Mouse (Mus musculus): ENCODE measurements around the gene Acat1.

The Acat1 gene

DNA sequence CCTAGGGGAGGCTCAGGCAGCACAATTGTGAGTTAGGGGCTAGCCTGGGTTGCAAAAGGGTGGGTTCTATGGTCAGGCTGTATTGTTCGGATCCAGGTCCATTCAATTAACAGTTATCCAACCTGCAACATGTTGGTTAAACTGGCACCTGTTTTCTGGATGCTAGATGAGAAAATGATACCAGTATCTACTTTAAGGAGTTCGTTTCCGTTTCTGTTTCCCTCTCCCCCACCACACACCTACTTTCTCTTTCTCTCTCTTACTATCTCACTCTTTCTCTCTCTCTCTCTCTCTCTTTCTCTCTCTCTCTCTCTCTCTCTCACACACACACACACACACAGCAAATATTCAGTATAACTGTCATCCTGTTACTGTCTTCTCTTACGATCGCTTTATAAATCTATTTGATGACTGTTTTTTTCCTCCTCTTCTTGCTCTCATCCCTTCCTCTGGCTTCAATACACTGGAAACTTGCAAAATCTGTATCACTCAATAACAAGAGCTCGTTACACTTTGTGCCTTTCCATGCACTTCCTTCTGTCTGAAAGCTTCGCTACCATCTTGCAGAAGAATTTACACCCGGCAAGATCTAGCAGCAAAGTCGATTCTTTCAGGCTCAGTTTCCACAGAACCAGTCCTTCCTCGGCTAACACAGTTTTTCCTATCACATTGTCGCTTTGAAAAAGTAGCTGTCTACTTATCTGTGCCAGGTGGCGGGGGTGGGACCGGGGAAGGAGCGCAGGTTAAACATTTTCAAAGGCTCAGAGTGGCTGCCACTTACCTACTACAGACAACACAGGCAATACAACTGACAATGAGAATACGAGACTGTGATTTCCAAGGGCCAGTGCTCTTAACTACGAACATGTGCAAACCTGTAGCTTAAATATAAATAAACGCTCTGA is 74.5 kb downstream of the Acat1 start:
- no peak for DNase-seq (ENCODE audit: low read depth, low spot score)
